Mouse (Mus musculus) olfactory bulb, adult 2 months (tissue): ENCODE results near the gene Tmcc2. TPM values are rescaled to one million over a fixed set of nuclear protein-coding genes. Genes with fewer than 3 reads are reported as not detected.

Experiments used
- H3K27ac ChIP-seq: fragments of 200-500 bp; 2 replicates; pipeline ENCODE4 v1.5.1; 2012; ENCODE audit warnings: low read depth, low read length; ENCODE audit not compliant: insufficient read depth
- H3K4me1 ChIP-seq: fragments of 200-500 bp; 2 replicates; pipeline ENCODE4 v1.6.1; 2012; ENCODE audit warnings: low read length; ENCODE audit not compliant: control insufficient read depth, insufficient read depth
- H3K4me3 ChIP-seq: fragments of 200-500 bp; 2 replicates; pipeline ENCODE4 v1.5.1; 2012; ENCODE audit warnings: mild to moderate bottlenecking, low read depth, low read length, moderate library complexity; ENCODE audit not compliant: insufficient read depth
- CTCF ChIP-seq: fragments of 200-500 bp; IDR thresholded peaks from 2 replicates; pipeline ENCODE4 v1.5.1; 2012; ENCODE audit warnings: low read depth, mild to moderate bottlenecking, low read length, moderate library complexity; ENCODE audit not compliant: insufficient read depth
- POLR2A ChIP-seq: fragments of 200-500 bp; IDR thresholded peaks from 2 replicates; pipeline ENCODE4 v1.6.1; 2012; ENCODE audit warnings: mild to moderate bottlenecking, low read depth, low read length, moderate library complexity; ENCODE audit not compliant: insufficient read depth
- WGBS: fragments of 180-500 bp; shearing (Covaris S2); methylation state at CpG from one replicate; pipeline ENCODE4 v1.1.7; 2018; 5-methylcytosine and 5-hydroxymethylcytosine counted together
- polyA plus RNA-seq: library from polyadenylated mRNA; stranded (reverse); fragments of >200 nt; gene quantifications from 2 replicates; pipeline ENCODE4 v1.2.4, GENCODE M21; 2012; ENCODE audit warnings: low replicate concordance; ENCODE audit not compliant: missing spikeins, insufficient read depth, insufficient read length

Tmcc2 gene
- polyA plus RNA-seq, 1 experiment = not detected

GRCm38 (mm10) chr1:132372896-132373534, 18.1 kb downstream of the Tmcc2 start:
- H3K27ac ChIP-seq = no peak overlapping the region
- no peak overlapping the region for H3K4me3 ChIP-seq
- H3K4me1 ChIP-seq = peaks cover 51% of the 10 kb centered on the region
- WGBS = 67% methylated on average over 6 of the region's 6 CpGs
- TF ChIP-seq POLR2A = no peak
- TF ChIP-seq CTCF = no peak

DNA sequence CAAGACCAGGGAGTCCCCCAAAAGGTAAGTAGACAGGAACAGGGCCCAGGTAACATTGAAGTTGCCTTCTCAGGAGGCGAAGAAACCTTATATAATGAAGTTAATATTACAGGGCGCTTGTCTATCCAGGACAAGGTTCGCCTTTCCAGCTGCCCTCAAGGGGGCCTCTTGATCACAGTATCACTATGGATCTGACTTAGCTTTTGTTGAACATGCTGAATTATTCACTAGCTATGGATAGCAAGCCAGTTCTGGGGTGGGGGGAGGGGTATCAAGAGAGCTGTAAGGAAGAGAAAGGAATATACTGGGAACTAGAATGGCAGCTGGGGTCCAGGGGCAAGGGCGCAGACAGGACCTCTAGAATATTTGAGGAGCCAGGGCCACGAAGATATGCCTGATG, 18.7 kb downstream of the Tmcc2 start:
- WGBS = 77% methylated on average over 5 of the region's 5 CpGs
- Histone ChIP-seq H3K4me1 (peaks cover 50% of the 10 kb centered on the region), H3K4me3 (no peak overlapping the region), H3K27ac (no peak overlapping the region)
- TF ChIP-seq CTCF (no peak), POLR2A (no peak)

DNA sequence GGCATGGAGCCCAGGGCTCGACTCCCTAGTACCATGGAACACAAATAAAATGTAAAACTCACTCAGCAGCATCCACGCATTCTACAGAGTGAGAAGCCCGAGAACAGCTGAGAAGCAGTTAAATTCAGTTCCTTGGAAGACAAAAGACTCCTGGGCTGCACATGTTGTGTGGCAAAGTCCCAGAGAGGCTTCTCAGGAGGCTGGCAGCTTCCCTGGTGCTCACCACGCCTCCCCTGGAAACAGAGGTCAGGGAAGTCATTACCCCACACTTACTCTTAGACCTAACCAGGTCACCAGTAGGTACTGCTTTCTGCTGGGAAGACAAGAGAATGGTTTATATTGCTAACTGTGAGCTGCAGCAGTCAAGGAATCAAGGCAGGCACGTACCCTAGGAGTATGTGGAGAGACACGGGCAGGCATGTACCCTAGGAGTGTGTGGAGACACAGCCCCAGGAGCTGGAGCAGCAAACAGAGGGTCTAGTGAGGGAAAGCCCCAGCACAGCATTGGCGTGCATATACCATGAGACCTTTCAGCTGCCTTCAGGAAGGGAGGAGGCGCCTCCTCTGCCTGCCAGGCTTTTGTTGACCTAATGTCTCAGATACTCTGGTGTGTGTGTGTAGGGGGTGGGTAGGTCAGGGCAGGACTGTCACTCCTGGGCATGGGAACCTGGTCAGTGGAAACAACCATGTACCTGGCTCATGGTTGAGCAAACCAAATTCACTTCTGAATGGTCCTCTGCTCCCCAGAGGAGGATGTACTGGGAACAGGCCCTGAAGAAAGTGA, 19.6 kb downstream of the Tmcc2 start:
- H3K27ac ChIP-seq = peak overlapping the region; percentile 53; the same call in 1 of the 2 replicates
- TF ChIP-seq POLR2A (no peak), CTCF (no peak)
- H3K4me1 ChIP-seq = peaks cover 51% of the 10 kb centered on the region
- 42% methylated on average over 8 of the region's 8 CpGs for WGBS
- H3K4me3 ChIP-seq = no peak overlapping the region

DNA sequence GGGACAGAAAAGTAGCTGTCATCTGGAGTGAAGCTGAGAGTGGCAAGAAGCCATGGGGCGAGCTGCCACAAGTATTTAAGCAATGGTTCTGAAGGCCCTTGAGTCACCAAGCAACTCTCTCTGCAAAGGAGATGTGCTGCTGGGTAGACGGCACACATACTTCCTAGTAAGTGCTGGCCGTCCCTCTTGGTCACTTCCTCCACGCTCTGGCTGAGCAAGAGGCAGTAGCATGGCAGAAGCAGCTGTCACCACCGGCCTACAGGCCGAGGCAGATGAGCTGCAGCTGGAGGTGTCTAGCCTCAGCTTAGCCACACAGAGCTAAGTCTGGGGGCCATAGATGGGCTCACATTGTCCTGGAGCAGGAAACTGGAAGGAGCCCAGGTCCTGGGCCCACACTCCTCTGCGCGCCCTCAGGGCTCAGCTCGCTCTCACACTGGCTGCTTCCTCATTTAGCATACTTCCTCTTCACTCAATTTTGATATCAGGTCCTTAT, 20.4 kb downstream of the Tmcc2 start:
- no peak overlapping the region for H3K4me3 ChIP-seq
- H3K4me1 ChIP-seq = peaks cover 49% of the 10 kb centered on the region
- WGBS = 59% methylated on average over 9 of the region's 9 CpGs
- TF ChIP-seq CTCF (no peak), POLR2A (no peak)
- no peak overlapping the region for H3K27ac ChIP-seq

GRCm38 (mm10) chr1:132367692-132368506, 23.2 kb downstream of the Tmcc2 start:
- TF ChIP-seq CTCF (peak; percentile 67; the same call in 1 of the 2 replicates), POLR2A (no peak)
- Histone ChIP-seq H3K4me1 (peaks cover 39% of the 10 kb centered on the region), H3K27ac (no peak overlapping the region), H3K4me3 (no peak overlapping the region)
- WGBS = 26% methylated on average over 7 of the region's 7 CpGs

DNA sequence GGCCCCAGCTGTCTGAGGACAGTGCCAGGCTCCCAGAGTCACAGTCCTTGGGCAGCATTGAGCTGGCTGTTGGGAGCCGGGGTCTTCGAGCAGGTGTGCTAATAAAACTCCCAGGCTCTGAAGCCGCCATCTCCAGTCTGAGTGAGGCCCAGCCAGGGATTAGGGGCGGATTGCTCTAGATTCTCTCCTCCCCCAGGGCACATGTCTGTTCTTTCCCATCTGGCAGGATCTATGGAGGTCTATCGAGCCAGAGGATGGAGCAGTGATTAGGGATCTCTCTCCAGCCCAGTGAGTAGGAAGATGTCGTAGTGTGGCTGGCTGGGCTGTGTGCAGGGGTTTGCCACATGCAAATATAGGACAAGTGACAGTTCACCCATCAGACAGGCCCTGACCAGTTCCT, 24.1 kb downstream of the Tmcc2 start:
- WGBS = 68% methylated on average over 6 of the region's 6 CpGs
- H3K4me3 ChIP-seq = no peak overlapping the region
- H3K27ac ChIP-seq = no peak overlapping the region
- peaks cover 35% of the 10 kb centered on the region for H3K4me1 ChIP-seq
- TF ChIP-seq POLR2A (no peak), CTCF (no peak)

- Histone ChIP-seq H3K4me3 (no peak overlapping the region), H3K4me1 (peaks cover 28% of the 10 kb centered on the region), H3K27ac (no peak overlapping the region)
- no peak for TF ChIP-seq POLR2A
- 62% methylated on average over 8 of the region's 8 CpGs for WGBS
These were observed 24.8 kb downstream of the Tmcc2 start for GRCm38 (mm10) chr1:132366235-132366634.

GRCm38 (mm10) chr1:132365645-132366044, 25.4 kb downstream of the Tmcc2 start:
- Histone ChIP-seq H3K4me1 (peaks cover 24% of the 10 kb centered on the region), H3K27ac (no peak overlapping the region), H3K4me3 (no peak overlapping the region)
- TF ChIP-seq CTCF (no peak), POLR2A (no peak)
- WGBS = 59% methylated on average over 4 of the region's 4 CpGs

DNA sequence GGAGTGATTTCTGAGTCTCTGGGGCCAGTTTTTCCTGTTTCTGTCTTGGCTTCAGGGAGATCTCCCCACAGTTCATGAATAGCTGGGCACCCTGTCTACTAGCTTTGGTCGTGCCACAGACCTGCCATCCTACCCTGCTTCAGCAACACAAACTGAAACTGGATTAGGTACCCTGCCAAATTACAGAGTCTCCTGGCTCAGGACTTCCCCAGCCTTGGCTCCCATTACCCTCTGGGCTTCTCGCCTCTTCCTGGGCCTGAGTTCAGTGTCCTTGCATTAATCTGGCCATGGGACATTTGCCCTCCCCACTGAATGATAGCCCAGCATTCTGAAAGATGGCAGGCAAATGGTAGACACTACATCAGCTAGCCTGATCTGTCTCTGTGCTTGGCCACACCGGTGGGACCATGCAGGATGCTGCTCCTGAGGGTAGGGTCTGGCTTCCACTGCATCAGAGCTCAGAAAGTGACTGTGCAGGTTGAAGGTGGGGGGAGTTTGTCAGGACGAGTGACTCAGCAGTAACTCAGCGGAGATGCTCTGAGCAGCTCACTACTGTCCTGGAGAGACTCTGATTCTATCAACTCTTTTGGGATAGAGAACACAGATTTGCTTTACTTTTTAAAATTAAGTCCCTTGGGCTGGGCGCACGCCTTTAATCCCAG, 26.1 kb downstream of the Tmcc2 start:
- peak overlapping the region; percentile 75 for H3K27ac ChIP-seq
- TF ChIP-seq POLR2A = no peak
- no peak for TF ChIP-seq CTCF
- H3K4me3 ChIP-seq = no peak overlapping the region
- peaks cover 23% of the 10 kb centered on the region for H3K4me1 ChIP-seq
- 64% methylated on average over 7 of the region's 7 CpGs for WGBS
